In the genomic region with DNA sequence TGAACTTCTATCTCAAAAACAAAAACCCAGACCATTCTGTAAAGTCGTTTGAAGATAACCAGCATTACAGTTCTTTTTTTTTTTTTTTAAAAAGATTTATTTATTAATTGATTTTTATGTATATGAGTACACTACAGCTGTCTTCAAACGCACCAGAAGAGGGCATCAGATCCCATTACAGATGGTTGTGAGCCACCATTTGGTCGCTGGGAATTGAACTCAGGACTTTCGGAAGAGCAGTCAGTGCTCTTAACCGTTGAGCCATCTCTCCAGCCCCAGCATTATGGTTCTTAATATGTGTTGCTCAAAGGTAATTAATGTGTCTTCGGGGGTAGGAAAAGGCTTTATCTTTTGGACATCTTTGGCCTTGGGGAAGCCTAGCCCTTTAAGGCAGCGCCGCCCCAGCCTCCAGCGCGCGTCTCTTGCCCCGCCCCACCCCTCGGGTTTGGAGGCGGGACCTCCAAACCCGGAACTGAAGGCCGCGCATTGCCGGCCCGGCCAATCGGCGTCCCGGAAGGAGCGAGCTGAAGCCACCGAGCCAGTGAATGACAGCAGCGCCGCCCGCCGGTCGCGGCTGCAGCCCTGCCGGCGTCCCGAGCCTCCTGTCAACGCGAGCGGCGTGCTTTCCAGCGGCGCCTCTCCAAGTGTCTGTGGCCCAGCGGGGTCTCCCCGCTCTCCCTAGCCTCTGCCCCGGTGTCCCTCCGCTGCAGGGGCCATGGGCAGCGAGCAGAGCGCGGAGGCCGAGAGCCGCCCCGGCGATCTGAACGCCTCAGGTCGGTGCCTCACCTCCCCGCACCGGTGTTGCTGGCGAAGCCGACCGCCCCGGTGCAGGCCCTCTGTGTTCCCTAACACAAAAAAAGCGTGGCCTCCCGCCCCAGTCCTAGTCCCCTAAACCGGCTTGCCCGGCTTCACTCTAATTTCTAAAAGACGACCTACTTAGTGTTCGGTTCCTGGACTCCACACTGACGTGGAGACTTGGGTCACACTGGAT, we compare ENCODE assay signal across 8 mouse cellular contexts. TPM values are rescaled to one million over a fixed set of nuclear protein-coding genes. Genes with fewer than 3 reads are reported as not detected.
A peak's percentile ranks its signal among the peaks of the same experiment; 100 is the strongest.
DNase-seq lines count a peak whose midpoint lies in the region; ATAC-seq lines count a peak whose summit lies in the region.

No protein-coding gene starts in this region.

- H3K9ac ChIP-seq in intestine, embryonic 14.5 days (ENCODE audit: low read length) = peak overlapping the region; percentile 83

- WGBS in intestine, embryonic 14.5 days = 2% methylated on average over 58 of the region's 65 CpGs

- H3K4me3 ChIP-seq in intestine, embryonic 14.5 days (ENCODE audit: low read depth, low read length) = peak overlapping the region; percentile 75

- H3K4me1 ChIP-seq in intestine, embryonic 14.5 days (replicated peaks; ENCODE audit: control insufficient read depth, insufficient read depth, low read length) = no peaks in the 10 kb centered on the region

- peak; percentile 95 to 97 for DNase-seq in adrenal gland, adult (ENCODE audit: inconsistent age in 2 of 2, low spot score in 1 of 2)
- peak; percentile 97 for DNase-seq in embryo, embryonic 10.5 days (ENCODE audit: low spot score)
- peak; percentile 96 for DNase-seq in gastrocnemius, postnatal 14 days
- peak; percentile 91 for DNase-seq in intestine, embryonic 14.5 days (ENCODE audit: low spot score)
- peak; percentile 95 for DNase-seq in left cerebral cortex, postnatal 14 days (ENCODE audit: low spot score in 2 of 2)
- peak; percentile 96 for DNase-seq in mesoderm, embryonic 11.5 days (ENCODE audit: low read depth, low spot score)
- DNase-seq in right cerebral cortex, postnatal 36 days (ENCODE audit: low spot score in 2 of 2) = peak; percentile 93
- peak; percentile 91 for DNase-seq in yolk sac, embryonic 10.5 days (ENCODE audit: low spot score)

- peak overlapping the region; percentile 55 for H3K27ac ChIP-seq in intestine, embryonic 14.5 days (ENCODE audit: low read depth)

- H3K27me3 ChIP-seq in intestine, embryonic 14.5 days (replicated peaks; ENCODE audit: control insufficient read depth, insufficient read depth, low read length) = no peaks in the 10 kb centered on the region

- 0 out of 2 replicates have a peak, but pooled peaks cover 2% of the 10 kb centered on the region for H3K36me3 ChIP-seq in intestine, embryonic 14.5 days (ENCODE audit: control insufficient read depth, insufficient read depth, low read length)

- intact Hi-C loops in gastrocnemius, postnatal 14 days (cut with DNase I; ENCODE audit: low total_unique reads) = no loop called here
- intact Hi-C loops in left cerebral cortex, postnatal 14 days (cut with DNase I) = no loop called here

- H3K9me3 ChIP-seq in intestine, embryonic 14.5 days (ENCODE audit: control insufficient read depth, low read length) = no peaks in the 10 kb centered on the region

- H3K4me2 ChIP-seq in intestine, embryonic 14.5 days (ENCODE audit: low read length) = peak overlapping the region; percentile 79

- peak; percentile 97 for ATAC-seq in intestine, embryonic 14.5 days (replicated peaks; ENCODE audit: low FRiP score, low TSS enrichment, low read depth)

RNA-seq across cellular contexts. Expression of a gene that starts 1.5 kb away (rescaled TPM):
- 10 to 100 TPM; 11.0 to 12.0 TPM for total RNA-seq in gastrocnemius, postnatal 14 days (2021)
- polyA plus RNA-seq in intestine, embryonic 14.5 days (2014; fragmentation: Nextera tagmentation; extraction: Ambion mirVana) = 15.1 and 17.6 TPM in 2 replicates
- 10 to 100 TPM; 28.3 to 30.9 TPM for total RNA-seq in left cerebral cortex, postnatal 14 days (2021)

RNA-seq across cellular contexts. Expression of a gene that starts 8.5 kb away (rescaled TPM):
- total RNA-seq in gastrocnemius, postnatal 14 days (2021) = 1 to 10 TPM; 2.8 to 3.4 TPM
- 6.2 and 6.3 TPM in 2 replicates for polyA plus RNA-seq in intestine, embryonic 14.5 days (2014; fragmentation: Nextera tagmentation; extraction: Ambion mirVana)
- total RNA-seq in left cerebral cortex, postnatal 14 days (2021) = 1 to 10 TPM; 7.5 to 7.8 TPM

Comparison
In these comparisons a context has a peak if more than half of its experiments do, and no peak if none do; other contexts are left out.
1. Peak in every context shown above with its lines: DNase-seq, ATAC-seq, H3K4me3 ChIP-seq and H3K27ac ChIP-seq.